Mouse (Mus musculus): ENCODE data around the gene Phkb. TPM values are rescaled to one million over a fixed set of nuclear protein-coding genes. Genes with fewer than 3 reads are reported as not detected.
"Not testable (repeated sequence)": the region's sequence is repeated elsewhere in the genome, so short reads cannot be mapped to it uniquely, and the experiment has no call there.

The Phkb gene
- polyA plus RNA-seq (2012; rRNA removed) (27.6 and 30.9 TPM in 2 replicates), polyA plus RNA-seq (2014; fragmentation: Nextera tagmentation; extraction: Ambion mirVana) (53.2 and 66.2 TPM in 2 replicates)

DNA sequence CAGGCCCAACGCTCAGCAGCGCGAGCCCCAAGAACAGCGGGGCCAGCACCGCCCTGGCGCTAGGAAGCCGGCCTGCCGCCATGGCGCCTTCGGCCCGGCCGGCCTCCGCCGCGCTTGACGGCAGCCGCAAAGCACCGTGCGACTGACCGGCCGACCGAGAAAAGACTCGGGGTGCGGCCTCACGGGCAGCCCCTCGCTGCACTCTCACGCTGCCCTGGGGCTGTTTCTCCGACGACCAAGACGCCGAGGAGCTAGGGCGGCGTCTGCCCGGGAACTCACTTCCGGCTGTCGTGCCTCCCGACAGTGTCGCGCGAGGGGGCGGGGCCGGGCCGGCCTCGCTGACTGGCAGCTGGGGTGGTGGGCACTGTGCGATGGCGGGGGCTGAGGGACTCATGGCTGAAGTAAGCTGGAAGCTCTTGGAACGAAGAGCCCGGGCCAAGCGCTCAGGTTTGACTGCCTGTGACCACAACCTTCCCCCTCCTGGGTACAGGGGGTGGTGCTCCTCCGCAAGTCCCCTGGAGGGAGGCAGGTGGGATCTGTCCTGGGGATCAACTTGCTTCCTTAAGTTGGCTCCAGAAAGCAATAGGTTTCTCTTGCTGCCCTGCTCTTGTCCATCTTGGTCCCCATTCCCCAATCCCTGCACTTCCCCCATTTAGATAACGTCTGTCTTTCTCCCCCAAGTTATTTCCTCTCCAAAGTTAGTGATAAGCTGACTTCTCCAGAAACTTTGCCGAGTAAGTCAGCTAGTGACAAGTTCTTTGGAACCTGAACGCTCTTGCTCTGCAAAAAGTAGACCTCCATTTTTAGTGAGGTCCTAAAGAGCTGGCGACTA lies at the start of gene Phkb, which contains the start of gene Itfg1:
TSS of gene Phkb (plus strand) at position 303 of the 832 bp plus-strand sequence.
TSS of gene Itfg1 (minus strand) at position 265 of the 832 bp plus-strand sequence.
- WGBS, result under 1% methylated on average over 29 of the region's 54 CpGs
- Histone ChIP-seq H3K9ac (ENCODE audit: low read depth, low read length, severe bottlenecking) (peak within 1 kb of the TSS; percentile 71), H3K36me3 (ENCODE audit: control insufficient read depth, insufficient read depth, low read length) (peaks cover 6% of the 10 kb centered on the region), H3K4me1 (ENCODE audit: control insufficient read depth, insufficient read depth, low read length) (peaks cover 14% of the 10 kb centered on the region), H3K4me2 (replicated peaks; ENCODE audit: low read depth, low read length, severe bottlenecking) (peak within 1 kb of the TSS; percentile 75), H3K9me3 (ENCODE audit: control insufficient read depth, low read length) (peaks cover 2% of the 10 kb centered on the region; the same call in 1 of the 2 replicates), H3K4me3 (replicated peaks; ENCODE audit: low read length) (peak within 1 kb of the TSS; percentile 55), H3K27me3 (ENCODE audit: control insufficient read depth, insufficient read depth, low read length) (no peaks in the 10 kb centered on the region), H3K27ac (replicated peaks; ENCODE audit: low read depth, low read length) (peak within 1 kb of the TSS; percentile 94)
- ATAC-seq (ENCODE audit: low FRiP score, low read depth) (peak; percentile 96), DNase-seq (ENCODE audit: low spot score) (peak; percentile 76)
- TF ChIP-seq POLR2A (IDR thresholded peaks at IDR 0.05; ENCODE audit: borderline replicate concordance, extremely low read depth, insufficient read depth, insufficient read length), result peak; percentile 85; the same call in 1 of the 2 replicates

DNA sequence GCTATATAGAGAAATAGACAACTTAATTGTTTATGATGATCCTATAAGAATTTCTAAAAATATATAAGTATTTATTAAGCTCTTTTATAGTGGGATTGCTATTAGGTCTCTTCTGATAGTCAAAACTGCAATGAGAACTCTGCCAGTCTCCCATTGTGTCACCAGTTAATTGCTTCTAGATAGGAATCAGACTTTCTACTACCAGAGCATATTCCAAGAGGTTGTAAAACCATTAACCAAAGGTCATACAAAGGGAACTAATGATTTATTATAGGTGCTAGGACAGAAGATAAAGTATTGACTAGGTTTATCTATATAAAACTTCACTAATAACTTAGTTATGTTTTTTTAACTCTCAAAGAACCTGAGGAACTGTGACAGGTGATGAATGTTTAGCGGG lies 44.4 kb upstream of the Phkb start:
- ATAC-seq (ENCODE audit: low FRiP score, low read depth); H3K4me1 ChIP-seq (ENCODE audit: control insufficient read depth, insufficient read depth, low read length); H3K9me3 ChIP-seq (ENCODE audit: control insufficient read depth, low read length); H3K27me3 ChIP-seq (ENCODE audit: control insufficient read depth, insufficient read depth, low read length); H3K4me3 ChIP-seq (replicated peaks; ENCODE audit: low read length); DNase-seq (ENCODE audit: low spot score); H3K9ac ChIP-seq (ENCODE audit: low read depth, low read length, severe bottlenecking); H3K27ac ChIP-seq (replicated peaks; ENCODE audit: low read depth, low read length); H3K4me2 ChIP-seq (replicated peaks; ENCODE audit: low read depth, low read length, severe bottlenecking): not testable (repeated sequence)
- peaks cover 16% of the 10 kb centered on the region for H3K36me3 ChIP-seq (ENCODE audit: control insufficient read depth, insufficient read depth, low read length)
- 86% methylated on average over 1 of the region's 1 CpGs for WGBS

DNA sequence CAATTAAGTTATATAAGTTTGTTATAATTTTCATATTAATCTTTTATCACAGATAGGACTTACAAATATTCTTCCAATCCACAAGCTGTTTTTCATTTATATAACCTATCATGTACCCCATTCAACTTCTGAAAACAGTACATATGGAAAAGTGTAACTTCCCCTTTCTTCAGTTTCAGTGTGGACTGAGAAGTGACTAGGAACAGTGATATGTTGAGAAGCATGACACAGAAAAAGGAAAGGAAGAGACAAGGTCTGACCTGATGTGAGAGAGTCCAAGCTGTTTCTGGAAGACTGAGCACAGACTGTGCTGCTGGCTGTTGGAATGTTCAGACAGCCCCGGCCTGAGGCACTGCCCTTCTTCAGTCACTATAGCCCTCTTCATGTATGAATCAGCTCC lies 40.6 kb upstream of the Phkb start:
- 94% methylated on average over 1 of the region's 1 CpGs for WGBS
- H3K4me1 ChIP-seq (ENCODE audit: control insufficient read depth, insufficient read depth, low read length), result no peaks in the 10 kb centered on the region
- no peak overlapping the region for H3K4me2 ChIP-seq (replicated peaks; ENCODE audit: low read depth, low read length, severe bottlenecking)
- no peaks in the 10 kb centered on the region for H3K27me3 ChIP-seq (ENCODE audit: control insufficient read depth, insufficient read depth, low read length)
- H3K27ac ChIP-seq (replicated peaks; ENCODE audit: low read depth, low read length), result no peak overlapping the region
- no peak for TF ChIP-seq POLR2A (IDR thresholded peaks at IDR 0.05; ENCODE audit: borderline replicate concordance, extremely low read depth, insufficient read depth, insufficient read length)
- no peak overlapping the region for H3K9ac ChIP-seq (ENCODE audit: low read depth, low read length, severe bottlenecking)
- no peaks in the 10 kb centered on the region for H3K9me3 ChIP-seq (ENCODE audit: control insufficient read depth, low read length)
- H3K36me3 ChIP-seq (ENCODE audit: control insufficient read depth, insufficient read depth, low read length), result peaks cover 10% of the 10 kb centered on the region
- no peak for ATAC-seq (ENCODE audit: low FRiP score, low read depth)
- no peak overlapping the region for H3K4me3 ChIP-seq (replicated peaks; ENCODE audit: low read length)
- no peak for DNase-seq (ENCODE audit: low spot score)

DNA sequence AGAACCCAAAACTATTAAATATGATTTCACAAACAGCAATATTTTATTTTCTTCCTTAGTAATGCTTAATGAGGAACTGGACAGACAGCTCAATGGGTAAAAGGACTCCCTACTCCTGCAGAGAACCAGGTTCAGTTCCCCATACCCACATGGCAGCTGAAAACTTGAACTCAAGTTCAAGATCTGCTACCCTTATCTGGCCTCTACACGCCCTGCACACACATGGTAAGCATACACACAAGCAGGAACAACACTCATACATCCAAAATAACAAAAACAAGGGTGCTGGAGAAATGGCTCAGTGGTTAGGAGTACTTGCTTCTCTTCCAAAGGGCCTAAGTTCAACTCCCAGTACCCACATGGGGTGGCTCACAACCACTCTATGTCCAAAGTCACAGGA lies 39.4 kb upstream of the Phkb start:
- DNase-seq (ENCODE audit: low spot score) (no peak), ATAC-seq (ENCODE audit: low FRiP score, low read depth) (no peak)
- no peak overlapping the region for H3K27ac ChIP-seq (replicated peaks; ENCODE audit: low read depth, low read length)
- no peak overlapping the region for H3K4me3 ChIP-seq (replicated peaks; ENCODE audit: low read length)
- no peaks in the 10 kb centered on the region for H3K4me1 ChIP-seq (ENCODE audit: control insufficient read depth, insufficient read depth, low read length)
- peaks cover 10% of the 10 kb centered on the region for H3K36me3 ChIP-seq (ENCODE audit: control insufficient read depth, insufficient read depth, low read length)
- no peak overlapping the region for H3K4me2 ChIP-seq (replicated peaks; ENCODE audit: low read depth, low read length, severe bottlenecking)
- no peak overlapping the region for H3K9ac ChIP-seq (ENCODE audit: low read depth, low read length, severe bottlenecking)
- no peaks in the 10 kb centered on the region for H3K27me3 ChIP-seq (ENCODE audit: control insufficient read depth, insufficient read depth, low read length)
- no peaks in the 10 kb centered on the region for H3K9me3 ChIP-seq (ENCODE audit: control insufficient read depth, low read length)
- 88% methylated on average over 1 of the region's 1 CpGs for WGBS
- TF ChIP-seq POLR2A (IDR thresholded peaks at IDR 0.05; ENCODE audit: borderline replicate concordance, extremely low read depth, insufficient read depth, insufficient read length), result no peak

DNA sequence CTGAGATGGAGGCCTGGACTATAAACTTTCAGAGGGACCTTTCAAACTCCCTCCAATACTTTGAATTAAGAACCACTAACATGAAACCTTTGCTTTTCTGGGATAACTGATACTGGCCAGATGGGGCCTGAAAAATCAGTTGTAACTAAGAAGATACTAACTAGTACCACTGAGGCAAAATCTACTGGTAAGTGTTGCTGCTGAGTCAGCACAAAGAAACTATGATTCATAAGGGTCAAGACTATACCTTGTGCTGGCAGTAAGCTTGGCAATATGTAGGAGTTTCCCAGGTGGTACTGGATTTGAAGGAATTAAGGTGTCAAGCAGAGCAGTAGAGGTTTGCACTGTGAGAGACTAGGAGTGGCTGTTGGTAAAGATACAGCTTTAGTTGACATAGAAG lies 27.1 kb upstream of the Phkb start:
- Histone ChIP-seq H3K36me3 (ENCODE audit: control insufficient read depth, insufficient read depth, low read length) (peaks cover 2% of the 10 kb centered on the region), H3K27ac (replicated peaks; ENCODE audit: low read depth, low read length) (no peak overlapping the region), H3K4me1 (ENCODE audit: control insufficient read depth, insufficient read depth, low read length) (no peaks in the 10 kb centered on the region), H3K9ac (ENCODE audit: low read depth, low read length, severe bottlenecking) (no peak overlapping the region), H3K9me3 (ENCODE audit: control insufficient read depth, low read length) (no peaks in the 10 kb centered on the region), H3K4me3 (replicated peaks; ENCODE audit: low read length) (no peak overlapping the region), H3K4me2 (replicated peaks; ENCODE audit: low read depth, low read length, severe bottlenecking) (no peak overlapping the region), H3K27me3 (ENCODE audit: control insufficient read depth, insufficient read depth, low read length) (no peaks in the 10 kb centered on the region)
- DNase-seq (ENCODE audit: low spot score), result no peak
- ATAC-seq (ENCODE audit: low FRiP score, low read depth), result no peak
- no peak for TF ChIP-seq POLR2A (IDR thresholded peaks at IDR 0.05; ENCODE audit: borderline replicate concordance, extremely low read depth, insufficient read depth, insufficient read length)

All from limb, embryonic 14.5 days (tissue).